Comparison of ENCODE assay signal across 15 mouse cellular contexts in the genomic region with DNA sequence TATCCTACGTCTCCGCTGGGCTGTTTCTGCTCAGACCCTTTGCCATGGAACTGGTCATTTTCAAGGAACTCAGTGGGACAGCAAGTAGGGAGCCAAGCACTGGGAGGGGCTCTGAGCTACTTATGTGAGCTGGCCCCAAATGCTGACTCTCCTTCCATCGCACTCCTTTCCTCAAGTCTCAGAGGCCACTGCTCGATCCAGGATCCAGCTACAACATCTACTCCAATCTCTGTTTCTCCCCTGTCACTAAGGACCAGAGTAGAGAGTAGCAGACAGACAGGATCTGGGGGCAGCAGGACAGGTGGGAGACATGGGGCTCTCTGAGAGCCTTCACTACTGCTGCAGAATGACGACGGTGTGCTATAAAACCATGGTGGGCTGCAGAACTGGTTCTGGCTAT.
A peak's percentile ranks its signal among the peaks of the same experiment; 100 is the strongest.
DNase-seq lines count a peak whose midpoint lies in the region; ATAC-seq and TF ChIP-seq lines count a peak whose summit lies in the region.
"Had no signal": no experiment of that assay in that cellular context is flagged by ENCODE, and none has a peak within 500 bp of the region (broad histone marks: within the 10 kb centered on the region; RNA-seq: fewer than 3 reads in every experiment).

No protein-coding gene starts in this region.

- no peak for TF ChIP-seq CTCF in heart, postnatal 0 days (IDR thresholded peaks at IDR 0.05; ENCODE audit: low read depth)
- no peak for TF ChIP-seq CTCF in liver, adult 2 months (IDR thresholded peaks at IDR 0.05; ENCODE audit: low read depth, low read length)

- peaks cover 22% of the 10 kb centered on the region; the same call in 1 of the 2 replicates for H3K79me2 ChIP-seq in liver, adult 2 months (ENCODE audit: control insufficient read depth, insufficient read depth, low read length)

- TF ChIP-seq POLR2A in liver, adult 2 months (IDR thresholded peaks at IDR 0.05; ENCODE audit: extremely low read depth, insufficient read depth, low read length), result no peak

- no peaks in the 10 kb centered on the region for H3K27me3 ChIP-seq in heart, postnatal 0 days (ENCODE audit: control insufficient read depth, insufficient read depth, low read length)
- H3K27me3 ChIP-seq in heart, embryonic 10.5 days (ENCODE audit: insufficient read depth, poor library complexity, severe bottlenecking), result no peaks in the 10 kb centered on the region
- no peaks in the 10 kb centered on the region for H3K27me3 ChIP-seq in liver, adult 2 months (ENCODE audit: control insufficient read depth, insufficient read depth, low read length)
- H3K27me3 ChIP-seq in liver, embryonic 15.5 days, result no peaks in the 10 kb centered on the region
- H3K27me3 ChIP-seq: stomach, embryonic 15.5 days had no signal

- no peak for DNase-seq in heart, postnatal 0 days (ENCODE audit: low spot score)
- DNase-seq in heart, embryonic 10.5 days (ENCODE audit: low spot score), result no peak
- DNase-seq in liver, adult 2 months (ENCODE audit: extremely low read depth, low read depth, low spot score), result no peak
- DNase-seq in liver, result no peak
- DNase-seq in layer of hippocampus, adult 9-10 months (ENCODE audit: low spot score), result no peak
- DNase-seq in layer of hippocampus, adult 8-10 months (ENCODE audit: low spot score in 2 of 2), result no peak
- DNase-seq: cerebellum, adult 9-10 months; thymus, postnatal 25 days had no signal

- no peak overlapping the region for H3K4me3 ChIP-seq in heart, postnatal 0 days (ENCODE audit: low read depth, low read length)
- no peak overlapping the region for H3K4me3 ChIP-seq in heart, embryonic 10.5 days
- H3K4me3 ChIP-seq in liver, adult 2 months (ENCODE audit: insufficient read depth, low read depth, low read length), result no peak overlapping the region
- H3K4me3 ChIP-seq in brown adipose tissue, adult 24 weeks (ENCODE audit: insufficient read depth, low read depth, low read length), result no peak overlapping the region
- no peak overlapping the region for H3K4me3 ChIP-seq in liver, embryonic 15.5 days (replicated peaks)
- H3K4me3 ChIP-seq: embryonic facial prominence, embryonic 13.5 days; stomach, embryonic 15.5 days had no signal

- peaks cover 13% of the 10 kb centered on the region for H3K36me3 ChIP-seq in heart, postnatal 0 days (replicated peaks; ENCODE audit: control insufficient read depth, insufficient read depth, low read length)
- H3K36me3 ChIP-seq in heart, embryonic 10.5 days, result no peaks in the 10 kb centered on the region
- peaks cover 8% of the 10 kb centered on the region; the same call in 1 of the 2 replicates for H3K36me3 ChIP-seq in liver, adult 2 months (ENCODE audit: control insufficient read depth, insufficient read depth, low read length)
- no peaks in the 10 kb centered on the region for H3K36me3 ChIP-seq in liver, embryonic 15.5 days (replicated peaks)
- H3K36me3 ChIP-seq: embryonic facial prominence, embryonic 13.5 days; stomach, embryonic 15.5 days had no signal

- peaks cover 35% of the 10 kb centered on the region for H3K4me1 ChIP-seq in heart, postnatal 0 days (ENCODE audit: control insufficient read depth, insufficient read depth)
- H3K4me1 ChIP-seq in heart, embryonic 10.5 days, result peaks cover 23% of the 10 kb centered on the region
- peaks cover 47% of the 10 kb centered on the region for H3K4me1 ChIP-seq in liver, adult 2 months (ENCODE audit: control insufficient read depth, insufficient read depth, low read length)
- peaks cover 50% of the 10 kb centered on the region for H3K4me1 ChIP-seq in brown adipose tissue, adult 24 weeks (ENCODE audit: control insufficient read depth, insufficient read depth, insufficient read length, low read length)
- H3K4me1 ChIP-seq in liver, embryonic 15.5 days (replicated peaks), result peaks cover 31% of the 10 kb centered on the region

- no peaks in the 10 kb centered on the region for H3K9me3 ChIP-seq in heart, postnatal 0 days (replicated peaks; ENCODE audit: control insufficient read depth, low read length)
- H3K9me3 ChIP-seq in heart, embryonic 10.5 days, result no peaks in the 10 kb centered on the region
- H3K9me3 ChIP-seq in liver, embryonic 15.5 days (replicated peaks), result no peaks in the 10 kb centered on the region
- H3K9me3 ChIP-seq: embryonic facial prominence, embryonic 13.5 days; stomach, embryonic 15.5 days had no signal

- 85% methylated on average over 6 of the region's 6 CpGs for WGBS in heart, postnatal 0 days
- WGBS in heart, embryonic 10.5 days, result 83% methylated on average over 6 of the region's 6 CpGs
- WGBS in liver, adult 2 months, result 67% methylated on average over 6 of the region's 6 CpGs
- WGBS in liver, embryonic 15.5 days (ENCODE audit: insufficient replicate concordance), result 83% methylated on average over 6 of the region's 6 CpGs

- no peak for TF ChIP-seq EP300 in heart, postnatal 0 days (IDR thresholded peaks at IDR 0.05; ENCODE audit: low read depth)

- H3K4me2 ChIP-seq in heart, postnatal 0 days (ENCODE audit: low read depth, low read length), result no peak overlapping the region
- H3K4me2 ChIP-seq in liver, embryonic 15.5 days, result no peak overlapping the region; the same call in 1 of the 2 replicates
- H3K4me2 ChIP-seq: embryonic facial prominence, embryonic 13.5 days; heart, embryonic 11.5 days; stomach, embryonic 15.5 days had no signal

- H3K9ac ChIP-seq in heart, postnatal 0 days (replicated peaks; ENCODE audit: low read depth, low read length), result no peak overlapping the region
- peak overlapping the region; percentile 68 for H3K9ac ChIP-seq in liver, adult 2 months (ENCODE audit: low read depth, low read length)
- no peak overlapping the region for H3K9ac ChIP-seq in liver, embryonic 15.5 days
- H3K9ac ChIP-seq: embryonic facial prominence, embryonic 13.5 days; stomach, embryonic 15.5 days had no signal

- H3K27ac ChIP-seq in heart, postnatal 0 days (ENCODE audit: low read depth), result 0 out of 2 replicates have a peak overlapping the region, but pooled peaks have one; percentile 13
- no peak overlapping the region for H3K27ac ChIP-seq in heart, embryonic 10.5 days
- H3K27ac ChIP-seq in liver, adult 2 months (replicated peaks; ENCODE audit: insufficient read depth, low read depth, low read length), result peak overlapping the region; percentile 98
- peak overlapping the region; percentile 70 for H3K27ac ChIP-seq in brown adipose tissue, adult 24 weeks (replicated peaks; ENCODE audit: low read depth, low read length)
- peak overlapping the region; percentile 24; the same call in 1 of the 2 replicates for H3K27ac ChIP-seq in liver, embryonic 15.5 days (replicated peaks)
- H3K27ac ChIP-seq: embryonic facial prominence, embryonic 13.5 days; stomach, embryonic 15.5 days had no signal

- no peak for ATAC-seq in heart, postnatal 0 days (ENCODE audit: insufficient read depth, low read depth)
- ATAC-seq in liver, embryonic 15.5 days (ENCODE audit: insufficient read depth), result no peak
- ATAC-seq: activated CD4-positive, CD25-positive, alpha-beta regulatory T cell, adult 4 months; midbrain, embryonic 16.5 days had no signal
